Mouse (Mus musculus): Measurements from ENCODE around the gene Greb1.

Greb1 gene

DNA sequence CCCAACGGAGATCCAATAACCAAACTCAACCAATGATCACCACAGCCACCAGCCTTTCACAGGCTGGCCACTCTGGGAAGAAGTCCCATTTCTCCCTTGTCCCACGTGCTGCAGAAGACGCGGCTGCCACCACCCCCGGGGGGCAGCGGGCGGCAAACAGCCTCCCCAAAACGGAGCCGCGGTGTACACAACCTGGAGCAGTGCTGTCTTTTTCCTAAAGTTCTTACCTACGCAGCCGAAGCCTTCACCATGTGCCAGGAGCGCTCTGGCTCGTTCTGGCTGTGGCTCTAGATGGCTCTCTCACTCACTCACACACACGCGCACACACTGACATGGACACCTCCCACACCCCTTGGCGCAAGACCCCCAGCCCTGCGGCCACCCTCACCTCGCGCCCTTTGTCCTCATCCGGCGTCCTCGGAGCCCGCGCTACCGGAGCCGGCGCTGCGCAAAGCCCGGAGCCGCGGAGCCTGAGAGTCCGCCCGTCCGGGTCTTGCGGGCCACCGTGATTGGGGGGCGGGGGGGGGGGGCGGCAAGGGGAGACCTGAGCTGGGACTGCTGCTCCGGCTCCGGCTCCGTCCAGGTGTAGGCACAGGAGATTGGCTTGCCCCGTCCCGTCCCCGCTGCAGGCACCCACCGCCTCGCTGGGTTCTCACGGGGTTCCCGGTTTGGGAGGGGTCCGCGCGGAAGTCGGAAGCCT lies at the start of gene Greb1:
Gene Greb1 (minus strand): TSS at position 628 of the 700 bp plus-strand sequence.
- DNase-seq (ENCODE audit: low spot score), result no peak

DNA sequence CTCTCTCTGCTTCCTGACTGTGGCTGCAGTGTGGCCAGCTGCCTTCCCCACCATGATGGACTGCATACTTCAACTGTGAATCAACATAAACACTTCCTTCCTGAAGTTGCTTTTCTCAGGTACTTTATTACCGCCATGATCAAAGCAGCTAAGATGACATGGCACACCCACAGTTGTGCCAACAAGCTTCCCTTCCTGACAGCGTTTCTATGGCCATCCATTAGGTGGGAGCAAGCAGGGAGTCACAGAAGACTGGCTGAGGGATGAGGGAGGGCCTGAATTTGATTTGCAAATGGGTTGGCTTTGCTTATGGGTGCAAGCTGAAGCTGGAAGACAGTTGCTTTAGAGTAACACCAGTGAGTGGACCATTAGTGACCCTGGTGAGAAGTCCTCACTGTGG lies 49.1 kb upstream of the Greb1 start:
- no peak for DNase-seq (ENCODE audit: low spot score)

GRCm38 (mm10) chr12:16848501-16848900 lies 47.8 kb upstream of the Greb1 start:
- DNase-seq (ENCODE audit: low spot score), result no peak

GRCm38 (mm10) chr12:16847204-16847792 lies 46.6 kb upstream of the Greb1 start:
- no peak for DNase-seq (ENCODE audit: low spot score)

DNA sequence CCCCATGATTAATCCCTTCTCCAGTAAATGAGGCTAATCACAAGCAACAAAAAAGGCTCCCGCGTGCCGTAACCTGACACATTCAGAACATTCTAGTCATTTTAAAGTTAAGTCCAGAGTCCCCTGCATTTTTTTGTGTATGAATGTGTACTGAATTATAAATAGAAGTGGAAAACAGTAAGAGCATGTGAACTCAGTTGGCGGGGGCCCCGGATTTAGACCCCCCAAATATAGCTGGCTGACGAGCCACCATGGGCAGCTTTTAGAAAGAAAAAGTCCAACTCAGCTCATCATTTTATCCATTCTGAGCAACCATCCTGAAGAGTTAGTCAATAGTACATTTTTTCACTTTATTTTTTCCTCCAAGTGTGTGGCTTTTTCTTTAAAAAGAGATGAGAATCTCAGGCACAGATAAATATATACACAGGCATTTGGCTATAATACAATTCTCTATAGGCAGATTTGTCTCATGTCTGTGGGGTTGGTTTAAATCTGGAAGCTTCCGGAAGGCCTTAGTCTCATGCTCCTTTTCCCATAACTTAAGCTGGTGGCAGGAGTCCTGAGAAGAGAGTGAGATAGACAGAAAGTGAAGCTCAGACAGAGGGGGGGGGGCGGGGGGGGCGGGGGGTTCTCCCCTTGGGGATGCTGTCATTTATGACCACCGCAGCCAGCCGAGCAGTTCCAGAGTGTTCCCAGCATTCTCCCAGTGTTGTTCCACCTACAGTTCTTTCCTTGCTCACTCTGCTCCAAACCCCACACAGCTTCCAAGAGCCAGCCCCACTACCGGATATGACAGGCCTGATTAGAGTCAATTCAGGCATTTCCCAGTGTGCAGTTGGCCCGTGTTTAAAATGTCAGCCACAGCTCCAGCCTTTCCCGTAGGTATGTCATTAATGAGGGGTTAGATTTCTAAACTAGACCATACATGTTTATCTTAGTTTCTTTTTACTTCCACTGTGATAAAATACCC lies 44.2 kb upstream of the Greb1 start:
- DNase-seq (ENCODE audit: low spot score), result no peak

- no peak for DNase-seq (ENCODE audit: low spot score)
Measured at GRCm38 (mm10) chr12:16840842-16841782, 40.4 kb upstream of the Greb1 start.

DNA sequence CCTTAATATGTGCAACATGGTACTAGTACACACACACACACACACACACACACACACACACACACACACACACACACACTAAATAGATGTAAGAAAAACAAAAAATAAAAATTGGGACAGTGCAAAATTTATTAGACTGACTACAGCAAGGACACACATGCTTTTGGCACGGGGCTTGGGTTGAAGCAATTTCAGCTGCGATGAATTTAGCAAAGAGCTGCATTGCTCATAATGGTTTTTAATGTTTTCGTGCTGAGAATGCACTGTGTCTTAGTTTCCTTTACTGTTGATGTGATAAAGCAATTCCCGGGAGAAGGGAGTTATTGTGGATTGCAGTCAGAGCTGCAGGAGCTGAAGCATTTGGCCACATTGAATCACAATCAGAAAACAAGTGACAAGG lies 37.1 kb upstream of the Greb1 start:
- DNase-seq (ENCODE audit: low spot score), result no peak

DNA sequence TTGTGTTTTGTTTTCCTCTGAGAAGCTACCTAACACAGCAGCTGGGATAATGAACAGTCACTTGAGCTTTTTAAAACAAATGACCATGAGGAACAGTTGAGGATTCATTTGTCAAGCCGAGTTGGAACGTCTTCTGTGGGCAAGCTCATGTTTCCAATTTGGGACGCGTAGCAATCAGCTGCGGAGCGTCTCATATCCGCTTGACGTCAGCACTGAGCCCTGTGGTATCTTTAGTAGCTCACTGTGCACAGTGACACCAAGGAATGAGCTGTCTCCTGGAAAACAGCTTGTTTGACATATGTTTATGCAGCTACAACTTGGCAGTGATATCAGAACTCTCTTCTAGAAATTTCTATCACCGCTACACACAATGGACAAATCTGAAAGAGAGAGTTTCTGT lies 35.5 kb upstream of the Greb1 start:
- DNase-seq (ENCODE audit: low spot score), result no peak

DNA sequence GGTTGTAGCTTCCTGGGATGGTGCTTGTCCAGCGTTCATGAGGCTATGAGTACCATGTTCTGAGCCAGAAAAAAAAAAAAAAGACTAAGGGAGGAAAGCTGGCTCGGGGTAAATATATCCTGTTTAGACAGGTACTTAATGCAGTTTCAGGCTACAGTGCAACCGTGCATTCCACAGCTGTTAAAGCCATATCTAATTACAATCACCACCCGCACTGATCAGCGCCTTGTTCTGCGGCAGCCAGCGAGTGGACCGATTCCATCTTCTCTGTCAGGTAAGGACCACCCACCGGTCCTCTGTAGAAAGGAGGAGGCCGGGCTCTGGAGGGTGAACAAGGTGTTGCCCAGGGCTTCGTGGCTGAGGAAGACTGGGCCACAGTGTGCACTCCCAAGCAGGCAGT lies 34.0 kb upstream of the Greb1 start:
- no peak for DNase-seq (ENCODE audit: low spot score)

- no peak for DNase-seq (ENCODE audit: low spot score)
Measured at GRCm38 (mm10) chr12:16831071-16831470, 30.4 kb upstream of the Greb1 start.

- DNase-seq (ENCODE audit: low spot score), result no peak
Measured at GRCm38 (mm10) chr12:16829785-16830184, 29.1 kb upstream of the Greb1 start.

DNA sequence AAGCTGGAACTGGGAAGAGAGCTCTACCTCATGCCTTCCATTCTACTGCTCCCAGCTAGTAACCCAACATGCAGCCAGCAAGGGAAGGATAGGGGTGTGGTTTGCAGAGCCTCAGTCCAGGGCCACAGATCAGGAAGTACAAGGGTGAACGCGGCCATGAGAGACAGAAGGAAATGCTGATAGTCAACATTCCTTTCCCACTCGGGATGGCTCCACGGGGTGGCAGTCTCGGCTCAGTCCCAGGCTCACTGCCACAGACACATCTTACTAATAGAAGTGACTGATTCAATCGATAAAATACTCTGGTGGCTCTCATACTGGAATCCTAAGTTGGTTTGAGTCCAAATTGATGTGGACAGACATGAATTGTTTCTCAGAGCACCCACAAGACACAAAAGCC lies 27.8 kb upstream of the Greb1 start:
- no peak for DNase-seq (ENCODE audit: low spot score)

GRCm38 (mm10) chr12:16823701-16824100 lies 23.0 kb upstream of the Greb1 start:
- no peak for DNase-seq (ENCODE audit: low spot score)

DNA sequence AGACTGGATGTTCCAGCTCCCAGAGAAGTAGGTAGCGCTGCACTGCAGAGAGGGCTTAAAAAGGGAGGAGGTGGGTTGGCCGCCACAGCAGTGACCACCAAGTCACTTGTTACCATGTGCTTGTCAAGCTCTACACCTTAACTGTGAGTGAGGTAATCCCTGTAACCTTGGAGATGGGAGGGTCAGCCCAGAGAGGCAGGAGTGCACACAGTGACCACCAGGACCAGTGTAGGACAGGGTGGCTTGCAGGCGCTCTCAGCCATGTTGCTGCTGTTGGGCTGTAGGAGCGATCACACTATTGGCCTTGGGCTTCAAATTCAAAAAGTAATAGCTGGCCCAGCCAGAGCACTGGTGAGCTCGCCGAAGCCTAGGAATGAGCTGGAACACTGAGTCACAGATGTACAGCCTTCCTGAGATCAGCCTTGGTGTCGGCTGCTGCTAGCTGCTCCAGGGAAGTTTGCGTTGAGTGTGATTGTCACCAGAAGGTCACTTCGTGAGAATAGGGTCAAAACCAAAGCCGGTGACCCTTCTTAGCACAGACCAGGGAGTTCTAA lies 21.6 kb upstream of the Greb1 start:
- no peak for DNase-seq (ENCODE audit: low spot score)

GRCm38 (mm10) chr12:16820761-16821160 lies 20.1 kb upstream of the Greb1 start:
- DNase-seq (ENCODE audit: low spot score), result no peak

DNA sequence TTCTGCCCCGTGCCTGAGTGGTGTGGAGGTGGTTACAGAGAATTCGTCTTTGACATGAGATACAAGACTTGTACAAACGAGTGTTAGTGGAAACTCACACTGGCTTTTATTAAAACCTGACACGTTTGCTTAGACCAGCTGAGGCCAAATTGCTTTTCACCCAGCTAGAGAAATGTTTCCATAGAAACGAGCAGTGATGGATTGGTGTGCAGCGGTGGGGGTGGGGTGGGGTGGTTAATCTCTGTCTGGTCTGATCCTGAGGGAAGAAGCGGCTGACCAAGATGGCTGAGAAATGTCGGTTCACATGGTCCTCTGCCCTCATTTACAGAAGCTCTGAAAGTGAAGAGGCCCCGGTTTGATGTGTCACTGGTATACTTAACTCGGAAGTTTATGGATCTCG lies 17.8 kb upstream of the Greb1 start:
- DNase-seq (ENCODE audit: low spot score), result no peak

DNA sequence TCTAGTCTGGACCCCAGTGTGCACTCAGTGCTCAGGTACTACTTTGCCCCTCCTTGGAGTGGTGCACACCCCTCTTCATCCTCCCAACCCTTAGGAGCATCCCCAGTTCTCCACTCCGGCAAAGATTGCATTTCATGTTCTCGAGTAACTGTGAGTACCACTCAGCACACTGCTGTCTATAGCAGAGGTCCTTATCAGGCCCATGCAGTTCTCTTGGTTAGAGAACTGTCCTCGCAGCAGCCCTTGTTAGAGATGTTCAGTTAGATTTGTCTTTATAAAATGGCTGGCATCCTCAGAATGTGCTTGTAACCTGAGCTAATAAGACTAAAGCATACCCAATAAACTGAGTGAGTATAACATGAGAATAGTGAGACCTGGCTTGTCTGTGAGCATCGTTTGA lies 16.5 kb upstream of the Greb1 start:
- DNase-seq (ENCODE audit: low spot score), result no peak

DNA sequence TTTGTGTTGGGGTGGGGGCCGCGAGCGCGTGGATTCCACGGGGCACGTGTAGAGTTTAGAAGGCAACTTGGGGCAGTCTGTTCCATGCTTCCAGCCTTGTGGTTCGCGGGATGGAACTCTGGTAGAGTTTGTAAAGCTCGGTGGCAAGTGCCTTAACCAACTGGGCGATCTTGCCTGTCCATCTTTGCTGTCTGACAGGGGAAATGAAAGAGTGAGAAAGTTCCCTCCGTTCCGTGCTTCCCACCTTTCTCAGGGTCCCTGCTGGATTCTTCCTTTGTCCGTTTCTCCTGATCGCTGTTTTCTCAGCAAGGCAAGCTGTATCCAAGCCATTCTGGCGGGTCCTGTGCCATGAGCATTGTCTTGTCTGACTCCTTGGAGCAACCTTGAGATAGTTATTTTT lies 10.8 kb upstream of the Greb1 start:
- no peak for DNase-seq (ENCODE audit: low spot score)

GRCm38 (mm10) chr12:16810525-16811431 lies 10.1 kb upstream of the Greb1 start, which contains the start of gene E2f6:
Gene E2f6, plus strand, starts transcription at chr12:16810963.
- peak; percentile 80 for DNase-seq (ENCODE audit: low spot score)

DNA sequence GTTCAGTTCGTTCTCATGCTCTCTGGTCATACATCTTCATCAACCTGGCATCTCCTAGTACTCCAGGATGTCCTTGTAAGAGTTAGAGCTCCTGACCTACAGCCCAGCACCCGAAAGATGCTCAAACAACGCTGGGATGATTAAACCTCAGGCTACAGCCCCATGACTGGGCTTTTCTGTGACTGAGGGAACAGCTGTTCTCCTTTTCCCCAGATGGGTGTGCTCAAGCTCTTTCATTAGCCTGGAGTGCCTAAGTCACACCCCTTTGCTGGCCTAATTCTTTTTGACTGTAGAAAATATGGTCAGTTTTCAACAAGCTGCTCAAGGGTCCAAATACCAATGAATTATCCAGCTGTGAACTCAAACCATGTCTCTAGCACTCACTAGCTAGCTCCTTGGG lies 7.4 kb upstream of the Greb1 start:
- DNase-seq (ENCODE audit: low spot score), result no peak
